Mouse (Mus musculus) kidney, embryonic 15.5 days (tissue): ENCODE results near the gene Ip6k1. TPM values are rescaled to one million over a fixed set of nuclear protein-coding genes. Genes with fewer than 3 reads are reported as not detected.
A peak's percentile ranks its signal among the peaks of the same experiment; 100 is the strongest.

Experiments used
- ATAC-seq: fragments of 200-750 bp; cut with Nextera tagmentation; replicated peaks from 2 replicates; pipeline ENCODE4 v1.8.0; 2017; ENCODE audit warnings: moderate TSS enrichment; ENCODE audit not compliant: low FRiP score
- H3K27ac ChIP-seq: fragments of 300-500 bp; sonication (generic); 2 replicates; pipeline ENCODE4 v1.5.1; 2015; ENCODE audit warnings: mild to moderate bottlenecking, inconsistent platforms
- H3K27me3 ChIP-seq: fragments of 300-500 bp; sonication (generic); 2 replicates; pipeline ENCODE4 v1.6.1; 2015; ENCODE audit warnings: inconsistent platforms
- H3K36me3 ChIP-seq: fragments of 300-500 bp; sonication (generic); 2 replicates; pipeline ENCODE4 v1.6.1; 2015; ENCODE audit warnings: inconsistent platforms
- H3K4me1 ChIP-seq: fragments of 300-500 bp; sonication (generic); 2 replicates; pipeline ENCODE4 v1.6.1; 2015; ENCODE audit warnings: inconsistent platforms
- H3K4me2 ChIP-seq: fragments of 300-500 bp; sonication (generic); 2 replicates; pipeline ENCODE4 v1.6.1; 2015; ENCODE audit warnings: moderate library complexity, mild to moderate bottlenecking, inconsistent platforms
- H3K4me3 ChIP-seq: fragments of 300-500 bp; sonication (generic); replicated peaks from 2 replicates; pipeline ENCODE4 v1.5.1; 2015; ENCODE audit warnings: mild to moderate bottlenecking, inconsistent platforms
- H3K9ac ChIP-seq: fragments of 300-500 bp; sonication (generic); 2 replicates; pipeline ENCODE4 v1.6.1; 2015; ENCODE audit warnings: mild to moderate bottlenecking, inconsistent platforms
- H3K9me3 ChIP-seq: fragments of 300-500 bp; sonication (generic); replicated peaks from 2 replicates; pipeline ENCODE4 v1.6.1; 2016; ENCODE audit warnings: inconsistent platforms
- WGBS: fragments of 180-500 bp; shearing (Covaris S2); methylation state at CpG from one replicate; pipeline ENCODE4 v1.1.7; 2015; ENCODE audit warnings: mixed read lengths; 5-methylcytosine and 5-hydroxymethylcytosine counted together
- polyA plus RNA-seq: library from polyadenylated mRNA; unstranded; fragments of >200 nt; fragmentation: Nextera tagmentation; extraction: Ambion mirVana; gene quantifications from 2 replicates; pipeline ENCODE4 v1.2.1, GENCODE M21; 2015

The Ip6k1 gene
- polyA plus RNA-seq, 1 experiment from 2014 or later: 54.8 TPM

GRCm38 (mm10) chr9:107984754-107985055, 17.6 kb upstream of the Ip6k1 start:
- ATAC-seq: no peak
- H3K4me2 ChIP-seq: peak overlapping the region; percentile 82
- H3K27me3 ChIP-seq: no peaks in the 10 kb centered on the region
- H3K9me3 ChIP-seq: no peaks in the 10 kb centered on the region
- H3K36me3 ChIP-seq: no peaks in the 10 kb centered on the region
- H3K4me3 ChIP-seq: peak overlapping the region; percentile 77
- H3K4me1 ChIP-seq: peaks cover 61% of the 10 kb centered on the region
- WGBS: 32% methylated on average over 9 of the region's 9 CpGs
- H3K27ac ChIP-seq: peak overlapping the region; percentile 100
- peak overlapping the region; percentile 61 for H3K9ac ChIP-seq

DNA sequence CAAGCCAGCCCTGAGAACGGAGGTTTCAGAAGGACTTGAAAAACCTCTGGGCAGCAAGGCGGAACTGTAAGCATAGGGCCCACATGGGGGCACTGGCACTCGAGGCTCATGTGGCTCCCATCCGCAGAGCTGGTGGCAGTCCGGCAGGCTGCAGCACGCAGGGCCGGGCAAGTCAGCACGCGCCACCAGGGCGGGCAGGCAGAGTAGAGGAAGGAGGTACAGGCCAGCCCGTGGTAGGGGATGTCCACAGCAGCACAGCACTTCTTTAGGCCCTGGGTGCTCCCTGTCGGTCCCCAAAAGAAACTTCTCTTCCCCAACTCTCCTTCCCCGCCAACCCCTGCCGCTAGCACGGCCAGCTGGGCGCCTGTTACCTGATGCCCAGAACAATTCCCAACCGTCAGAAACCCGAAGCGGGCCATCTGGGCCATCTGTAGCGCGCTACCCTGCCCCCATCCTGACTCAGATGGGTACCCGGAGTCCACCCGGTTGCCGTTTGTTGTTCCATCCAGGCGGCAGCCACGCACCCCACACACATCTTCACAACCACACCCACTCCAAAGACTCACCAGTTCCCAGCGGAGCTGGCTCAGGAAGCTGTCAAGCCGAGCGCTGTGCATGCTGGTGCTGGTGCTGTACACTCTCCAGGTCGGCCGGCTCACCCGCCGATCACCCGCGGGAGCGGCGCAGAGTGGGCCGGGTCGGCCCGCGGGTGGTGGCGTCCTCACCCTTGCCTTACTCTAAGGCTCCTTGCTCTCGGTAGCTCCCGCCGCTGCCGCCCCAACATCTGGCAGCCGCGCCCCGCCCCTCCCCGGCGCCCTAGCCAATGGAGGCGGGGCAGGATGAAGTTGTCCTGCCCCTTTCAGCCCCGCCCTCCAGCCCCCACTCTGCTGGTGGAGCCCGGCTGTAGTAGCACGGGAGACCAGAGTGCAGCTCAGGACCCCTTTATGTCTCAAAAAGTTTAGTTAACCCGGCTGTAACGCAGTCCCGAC, 16.9 kb upstream of the Ip6k1 start, which contains the start of gene Inka1:
TSS of gene Inka1 (minus strand) at position 749 of the 989 bp plus-strand sequence.
- no peaks in the 10 kb centered on the region for H3K36me3 ChIP-seq
- no peaks in the 10 kb centered on the region for H3K27me3 ChIP-seq
- no peaks in the 10 kb centered on the region for H3K9me3 ChIP-seq
- under 1% methylated on average over 58 of the region's 58 CpGs for WGBS
- peak within 1 kb of the TSS; percentile 77 for H3K4me3 ChIP-seq
- ATAC-seq: peak; percentile 57
- peaks cover 61% of the 10 kb centered on the region for H3K4me1 ChIP-seq
- peak within 1 kb of the TSS; percentile 61 for H3K9ac ChIP-seq
- peak within 1 kb of the TSS; percentile 82 for H3K4me2 ChIP-seq
- H3K27ac ChIP-seq: peak within 1 kb of the TSS; percentile 100

DNA sequence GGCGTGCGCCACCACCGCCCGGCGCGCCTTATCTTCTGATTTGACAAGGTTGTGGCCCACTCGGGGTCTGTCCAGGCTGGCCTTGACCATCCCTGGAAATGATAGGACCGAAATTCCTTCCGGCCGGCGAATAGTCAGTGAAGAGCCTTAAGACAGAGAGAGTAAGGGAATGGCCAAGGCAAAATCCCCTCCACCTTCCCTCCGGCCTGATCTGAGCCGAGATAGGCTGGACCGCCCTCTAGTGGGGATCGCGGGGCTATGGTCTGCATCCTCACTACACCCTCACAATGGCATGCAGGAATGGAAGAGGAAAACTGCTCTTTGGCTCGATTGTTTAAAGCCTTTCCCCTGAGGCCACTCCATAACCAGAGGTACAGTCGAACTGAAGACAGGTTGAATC, 15.9 kb upstream of the Ip6k1 start:
- Histone ChIP-seq H3K27me3 (no peaks in the 10 kb centered on the region), H3K4me1 (peaks cover 52% of the 10 kb centered on the region), H3K27ac (peak overlapping the region; percentile 100), H3K4me3 (peak overlapping the region; percentile 77), H3K9ac (no peak overlapping the region), H3K9me3 (no peaks in the 10 kb centered on the region), H3K4me2 (peak overlapping the region; percentile 82), H3K36me3 (no peaks in the 10 kb centered on the region)
- 5% methylated on average over 18 of the region's 18 CpGs for WGBS
- ATAC-seq: 0 out of 2 replicates have a peak, but pooled peaks have one; percentile 15

DNA sequence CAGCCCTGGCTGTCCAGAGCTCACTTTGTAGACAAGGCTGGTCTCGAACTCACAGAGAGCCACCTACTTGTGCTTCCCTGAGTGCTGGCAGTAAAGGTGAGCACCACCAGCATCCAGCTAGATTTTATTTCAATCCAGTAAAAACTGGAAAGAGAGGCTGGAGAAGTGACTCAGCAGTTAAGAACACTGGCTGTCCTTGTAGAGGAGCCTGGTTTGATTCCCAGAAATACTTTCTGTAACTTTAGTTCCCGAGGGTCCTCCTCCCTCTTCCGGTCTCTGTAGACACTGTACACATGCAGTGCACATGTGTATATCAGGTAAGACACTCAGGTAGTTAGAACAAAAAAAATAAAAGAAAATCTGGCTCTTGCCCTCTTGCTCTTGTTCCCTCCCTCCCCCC, 14.4 kb upstream of the Ip6k1 start:
- H3K4me3 ChIP-seq: no peak overlapping the region
- H3K9me3 ChIP-seq: no peaks in the 10 kb centered on the region
- no peak overlapping the region for H3K9ac ChIP-seq
- no peak for ATAC-seq
- no peaks in the 10 kb centered on the region for H3K27me3 ChIP-seq
- WGBS: 61% methylated on average over 3 of the region's 3 CpGs
- H3K4me2 ChIP-seq: no peak overlapping the region
- H3K27ac ChIP-seq: no peak overlapping the region
- H3K4me1 ChIP-seq: peaks cover 36% of the 10 kb centered on the region
- H3K36me3 ChIP-seq: no peaks in the 10 kb centered on the region

DNA sequence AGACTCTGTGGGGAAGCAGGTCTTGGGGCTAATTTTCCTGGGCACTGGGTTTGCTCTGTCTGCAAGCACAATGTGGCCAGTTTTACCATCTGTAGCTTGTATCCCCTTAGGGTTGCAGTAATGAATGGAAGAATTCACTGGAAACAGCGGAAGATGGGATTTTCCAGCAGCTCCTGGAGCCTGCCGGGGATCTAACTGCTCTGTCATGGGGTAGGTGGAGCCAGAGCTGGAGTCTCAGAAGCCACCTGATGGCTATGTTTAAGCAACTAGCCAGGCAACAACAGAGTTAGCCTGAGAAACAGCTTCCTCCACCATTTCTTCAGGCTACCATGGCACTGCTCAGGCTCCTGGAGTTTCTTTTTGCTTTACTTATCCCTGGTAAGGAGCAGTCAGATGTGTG, 10.1 kb upstream of the Ip6k1 start, which contains the start of gene Cdhr4:
TSS of gene Cdhr4 (plus strand) at position 301 of the 400 bp plus-strand sequence.
- Histone ChIP-seq H3K36me3 (no peaks in the 10 kb centered on the region), H3K27me3 (no peaks in the 10 kb centered on the region), H3K4me1 (no peaks in the 10 kb centered on the region; the same call in 1 of the 2 replicates), H3K9me3 (no peaks in the 10 kb centered on the region), H3K4me3 (no peak within 1 kb of the TSS), H3K4me2 (no peak within 1 kb of the TSS), H3K27ac (no peak within 1 kb of the TSS), H3K9ac (no peak within 1 kb of the TSS)
- no peak for ATAC-seq
- 81% methylated on average over 2 of the region's 2 CpGs for WGBS

DNA sequence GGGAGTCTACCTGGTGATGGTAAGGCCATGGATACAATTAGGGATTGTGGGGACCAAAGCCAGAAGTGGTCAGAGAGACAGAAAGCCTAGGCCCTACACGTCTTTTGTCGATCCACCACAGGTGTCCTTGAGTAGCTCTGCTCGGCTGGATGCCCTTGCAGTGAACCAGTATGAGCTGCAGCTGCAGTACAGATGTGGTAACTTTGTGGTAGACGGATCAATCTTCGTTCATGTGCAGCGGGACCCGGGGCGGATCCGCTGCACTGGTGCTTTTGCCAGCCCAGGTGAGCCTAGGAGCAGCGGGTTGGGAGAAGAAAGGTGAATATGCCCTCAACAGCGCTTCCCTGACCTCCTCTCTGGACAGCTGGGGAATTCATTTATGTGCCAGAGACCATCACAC, 9.3 kb upstream of the Ip6k1 start:
- no peak for ATAC-seq
- Histone ChIP-seq H3K4me2 (no peak overlapping the region), H3K9ac (no peak overlapping the region), H3K27ac (no peak overlapping the region), H3K4me3 (no peak overlapping the region), H3K4me1 (no peaks in the 10 kb centered on the region; the same call in 1 of the 2 replicates), H3K36me3 (no peaks in the 10 kb centered on the region), H3K9me3 (no peaks in the 10 kb centered on the region), H3K27me3 (no peaks in the 10 kb centered on the region)
- 93% methylated on average over 11 of the region's 11 CpGs for WGBS

- no peak overlapping the region for H3K9ac ChIP-seq
- no peaks in the 10 kb centered on the region for H3K27me3 ChIP-seq
- no peak for ATAC-seq
- no peaks in the 10 kb centered on the region for H3K36me3 ChIP-seq
- H3K4me2 ChIP-seq: no peak overlapping the region
- no peaks in the 10 kb centered on the region for H3K9me3 ChIP-seq
- no peak overlapping the region for H3K4me3 ChIP-seq
- no peak overlapping the region for H3K27ac ChIP-seq
- 41% methylated on average over 2 of the region's 2 CpGs for WGBS
- H3K4me1 ChIP-seq: no peaks in the 10 kb centered on the region
Observed at GRCm38 (mm10) chr9:107994464-107994863, 7.8 kb upstream of the Ip6k1 start.

GRCm38 (mm10) chr9:107995513-107995912, 6.8 kb upstream of the Ip6k1 start:
- Histone ChIP-seq H3K4me1 (no peaks in the 10 kb centered on the region), H3K9ac (no peak overlapping the region), H3K4me2 (no peak overlapping the region), H3K36me3 (no peaks in the 10 kb centered on the region), H3K27ac (no peak overlapping the region), H3K9me3 (no peaks in the 10 kb centered on the region), H3K4me3 (no peak overlapping the region), H3K27me3 (no peaks in the 10 kb centered on the region)
- no peak for ATAC-seq
- WGBS: 95% methylated on average over 21 of the region's 21 CpGs

- no peak within 1 kb of the TSS for H3K4me3 ChIP-seq
- H3K4me2 ChIP-seq: no peak within 1 kb of the TSS
- no peak within 1 kb of the TSS for H3K9ac ChIP-seq
- H3K9me3 ChIP-seq: no peaks in the 10 kb centered on the region
- no peaks in the 10 kb centered on the region for H3K4me1 ChIP-seq
- H3K27ac ChIP-seq: no peak within 1 kb of the TSS
- ATAC-seq: no peak
- no peaks in the 10 kb centered on the region for H3K36me3 ChIP-seq
- 94% methylated on average over 5 of the region's 5 CpGs for WGBS
- no peaks in the 10 kb centered on the region for H3K27me3 ChIP-seq
Observed at GRCm38 (mm10) chr9:107996049-107996448, 6.3 kb upstream of the Ip6k1 start, which contains the start of gene Gm20662. Gene Gm20662 (plus strand): TSS chr9:107996349.

GRCm38 (mm10) chr9:108002778-108003530, 653 bp downstream of the Ip6k1 start:
- peaks cover 26% of the 10 kb centered on the region for H3K4me1 ChIP-seq
- H3K4me3 ChIP-seq: peak overlapping the region; percentile 99
- no peaks in the 10 kb centered on the region for H3K27me3 ChIP-seq
- WGBS: under 1% methylated on average over 50 of the region's 50 CpGs
- H3K27ac ChIP-seq: peak overlapping the region; percentile 93
- peaks cover 4% of the 10 kb centered on the region; the same call in 1 of the 2 replicates for H3K36me3 ChIP-seq
- peak overlapping the region; percentile 97 for H3K9ac ChIP-seq
- ATAC-seq: peak; percentile 69
- H3K9me3 ChIP-seq: no peaks in the 10 kb centered on the region
- H3K4me2 ChIP-seq: peak overlapping the region; percentile 92

- H3K4me1 ChIP-seq: peaks cover 28% of the 10 kb centered on the region
- H3K9ac ChIP-seq: peak overlapping the region; percentile 97
- no peaks in the 10 kb centered on the region for H3K9me3 ChIP-seq
- no peak for ATAC-seq
- WGBS: 4% methylated on average over 8 of the region's 8 CpGs
- peaks cover 4% of the 10 kb centered on the region; the same call in 1 of the 2 replicates for H3K36me3 ChIP-seq
- no peaks in the 10 kb centered on the region for H3K27me3 ChIP-seq
- H3K27ac ChIP-seq: peak overlapping the region; percentile 93
- H3K4me2 ChIP-seq: peak overlapping the region; percentile 92
- H3K4me3 ChIP-seq: peak overlapping the region; percentile 99
Observed at GRCm38 (mm10) chr9:108003531-108003890, 1.2 kb downstream of the Ip6k1 start.

DNA sequence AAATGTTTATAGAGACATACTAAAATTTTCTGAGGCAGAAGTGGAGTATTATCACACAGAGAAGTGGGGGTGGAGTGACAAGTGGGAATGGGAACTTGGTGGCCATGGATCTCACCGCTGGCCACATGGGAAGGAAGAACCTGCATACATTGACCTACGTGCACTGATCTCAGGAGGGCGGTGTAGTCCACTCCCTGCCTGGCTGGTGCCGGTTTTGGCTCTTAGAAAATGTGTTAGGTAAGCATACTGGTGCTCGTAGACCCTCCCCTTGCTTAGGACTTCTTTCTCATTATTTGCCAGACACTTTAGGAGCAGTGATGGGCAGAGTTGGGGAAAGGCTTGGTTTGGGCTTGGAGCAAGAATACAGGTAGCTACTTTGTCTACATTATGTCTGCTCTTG, 5.7 kb downstream of the Ip6k1 start:
- no peak for ATAC-seq
- Histone ChIP-seq H3K27ac (no peak overlapping the region), H3K9me3 (no peaks in the 10 kb centered on the region), H3K27me3 (no peaks in the 10 kb centered on the region), H3K4me3 (no peak overlapping the region), H3K4me2 (no peak overlapping the region), H3K4me1 (peaks cover 21% of the 10 kb centered on the region), H3K9ac (no peak overlapping the region), H3K36me3 (peaks cover 12% of the 10 kb centered on the region)
- WGBS: 86% methylated on average over 5 of the region's 5 CpGs
